Mouse (Mus musculus) monocyte, adult 2 months (primary cell): Measurements from ENCODE around the gene Serpinh1.

Experiments
- DNase-seq, 2 experiments: peaks; one replicate each; pipeline ENCODE4 v3.0.0; 2022; ENCODE audit warnings: low spot score in 2 of 2, low read depth in 1 of 2

Gene Serpinh1

GRCm38 (mm10) chr7:99352526-99353400, at the start of gene Serpinh1:
Gene Serpinh1 (minus strand): TSS chr7:99353239.
- DNase-seq = no peak

GRCm38 (mm10) chr7:99402477-99402876, 49.4 kb upstream of the Serpinh1 start:
- no peak for DNase-seq

- DNase-seq = no peak
Measured at GRCm38 (mm10) chr7:99401373-99401772, 48.3 kb upstream of the Serpinh1 start.

GRCm38 (mm10) chr7:99396994-99397659, 44.1 kb upstream of the Serpinh1 start:
- DNase-seq = no peak

- DNase-seq = no peak
Measured at GRCm38 (mm10) chr7:99395908-99396616, 43.0 kb upstream of the Serpinh1 start.

- DNase-seq = no peak
Measured at GRCm38 (mm10) chr7:99395385-99395784, 42.3 kb upstream of the Serpinh1 start.

- no peak for DNase-seq
Measured at GRCm38 (mm10) chr7:99393711-99394325, 40.8 kb upstream of the Serpinh1 start.

- DNase-seq = no peak
Measured at GRCm38 (mm10) chr7:99392696-99393095, 39.7 kb upstream of the Serpinh1 start.

- no peak for DNase-seq
Measured at GRCm38 (mm10) chr7:99390559-99390958, 37.5 kb upstream of the Serpinh1 start.

GRCm38 (mm10) chr7:99387356-99387755, 34.3 kb upstream of the Serpinh1 start:
- no peak for DNase-seq

GRCm38 (mm10) chr7:99386811-99387210, 33.8 kb upstream of the Serpinh1 start:
- DNase-seq = no peak

- no peak for DNase-seq
Measured at GRCm38 (mm10) chr7:99386030-99386429, 33.0 kb upstream of the Serpinh1 start.

- no peak for DNase-seq
Measured at GRCm38 (mm10) chr7:99384101-99384611, 31.1 kb upstream of the Serpinh1 start.

- no peak for DNase-seq
Measured at GRCm38 (mm10) chr7:99383246-99383645, 30.2 kb upstream of the Serpinh1 start.

GRCm38 (mm10) chr7:99382088-99383000, 29.3 kb upstream of the Serpinh1 start:
- no peak for DNase-seq

GRCm38 (mm10) chr7:99381214-99382087, 28.4 kb upstream of the Serpinh1 start, which contains the start of gene Gdpd5:
Gene Gdpd5 (plus strand): TSS chr7:99381414.
- DNase-seq = peak; percentile 95 to 98

- DNase-seq = no peak
Measured at GRCm38 (mm10) chr7:99380491-99381213, 27.6 kb upstream of the Serpinh1 start.

- no peak for DNase-seq
Measured at GRCm38 (mm10) chr7:99378870-99379269, 25.8 kb upstream of the Serpinh1 start.
